Mouse (Mus musculus): Measurements from ENCODE around the gene Hsd3b1.
"Not testable (repeated sequence)": the region's sequence is repeated elsewhere in the genome, so short reads cannot be mapped to it uniquely, and the experiment has no call there.

The Hsd3b1 gene

GRCm38 (mm10) chr3:98859576-98859975 is at the start of gene Hsd3b1:
Gene Hsd3b1 (minus strand): TSS chr3:98859794.
- DNase-seq (ENCODE audit: low spot score), result no peak

GRCm38 (mm10) chr3:98897606-98898005 is 38.0 kb upstream of the Hsd3b1 start:
- DNase-seq (ENCODE audit: low spot score), result no peak

- no peak for DNase-seq (ENCODE audit: low spot score)
Measured at GRCm38 (mm10) chr3:98895071-98895601, 35.5 kb upstream of the Hsd3b1 start.

GRCm38 (mm10) chr3:98893057-98893772 is 33.6 kb upstream of the Hsd3b1 start, which contains the start of gene Hao2:
Gene Hao2 (minus strand): TSS chr3:98893239.
- no peak for DNase-seq (ENCODE audit: low spot score)

- DNase-seq (ENCODE audit: low spot score), result no peak
Measured at GRCm38 (mm10) chr3:98890430-98890829, 30.8 kb upstream of the Hsd3b1 start.

- no peak for DNase-seq (ENCODE audit: low spot score)
Measured at GRCm38 (mm10) chr3:98888206-98888605, 28.6 kb upstream of the Hsd3b1 start.

GRCm38 (mm10) chr3:98880831-98881230 is 21.2 kb upstream of the Hsd3b1 start:
- DNase-seq (ENCODE audit: low spot score), result no peak

GRCm38 (mm10) chr3:98880216-98880615 is 20.6 kb upstream of the Hsd3b1 start:
- DNase-seq (ENCODE audit: low spot score), result no peak

GRCm38 (mm10) chr3:98868219-98868618 is 8.6 kb upstream of the Hsd3b1 start:
- no peak for DNase-seq (ENCODE audit: low spot score)

- DNase-seq (ENCODE audit: low spot score), result no peak
Measured at GRCm38 (mm10) chr3:98862800-98863199, 3.2 kb upstream of the Hsd3b1 start.

GRCm38 (mm10) chr3:98858051-98858450 is 1.5 kb downstream of the Hsd3b1 start:
- DNase-seq (ENCODE audit: low spot score), result no peak

GRCm38 (mm10) chr3:98856892-98857291 is 2.7 kb downstream of the Hsd3b1 start:
- no peak for DNase-seq (ENCODE audit: low spot score)

GRCm38 (mm10) chr3:98855160-98855559 is 4.4 kb downstream of the Hsd3b1 start:
- DNase-seq (ENCODE audit: low spot score), result no peak

- no peak for DNase-seq (ENCODE audit: low spot score)
Measured at GRCm38 (mm10) chr3:98853685-98854084, 5.9 kb downstream of the Hsd3b1 start.

- DNase-seq (ENCODE audit: low spot score), result no peak
Measured at GRCm38 (mm10) chr3:98853051-98853450, 6.5 kb downstream of the Hsd3b1 start.

- DNase-seq (ENCODE audit: low spot score), result no peak
Measured at GRCm38 (mm10) chr3:98852631-98853030, 7.0 kb downstream of the Hsd3b1 start.

- DNase-seq (ENCODE audit: low spot score), result no peak
Measured at GRCm38 (mm10) chr3:98851853-98852252, 7.7 kb downstream of the Hsd3b1 start.

GRCm38 (mm10) chr3:98850262-98850661 is 9.3 kb downstream of the Hsd3b1 start:
- DNase-seq (ENCODE audit: low spot score), result no peak

GRCm38 (mm10) chr3:98848898-98849297 is 10.7 kb downstream of the Hsd3b1 start:
- DNase-seq (ENCODE audit: low spot score), result no peak

GRCm38 (mm10) chr3:98814101-98814670 is 45.4 kb downstream of the Hsd3b1 start, which contains the start of gene Hsd3b6:
Gene Hsd3b6 (minus strand): TSS chr3:98814443.
- no peak for DNase-seq (ENCODE audit: low spot score)

GRCm38 (mm10) chr3:98812653-98813052 is 46.9 kb downstream of the Hsd3b1 start:
- not testable (repeated sequence) for DNase-seq (ENCODE audit: low spot score)

GRCm38 (mm10) chr3:98805032-98805431 is 54.6 kb downstream of the Hsd3b1 start:
- not testable (repeated sequence) for DNase-seq (ENCODE audit: low spot score)

Measured in ovary, postnatal 10 days (tissue).